Mouse (Mus musculus): Measurements from ENCODE around the gene Nudt6.

Nudt6 gene

DNA sequence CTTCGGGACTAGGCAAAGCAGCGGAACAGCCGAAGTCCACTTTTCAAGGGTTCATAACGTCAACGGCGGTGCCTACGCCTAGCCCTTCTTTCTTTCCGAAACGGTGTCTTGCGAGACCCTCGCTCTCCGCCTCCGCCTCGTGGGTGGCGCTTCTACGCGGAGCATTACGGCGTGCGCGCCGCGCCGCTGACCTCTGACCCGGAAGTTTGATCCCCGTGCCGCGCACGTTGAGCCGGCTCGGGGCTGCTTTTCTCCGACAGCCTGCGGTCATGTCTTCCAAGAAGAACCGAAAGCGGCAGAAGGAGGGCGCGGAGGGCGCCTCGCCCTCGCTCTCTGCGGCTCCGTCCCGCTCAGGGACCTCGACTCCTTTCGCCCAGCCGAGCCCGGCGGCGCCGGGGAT, at the start of gene Nudt6:
Nudt6 (minus strand) TSS at position 140 of the 400 bp plus-strand sequence.
- DNase-seq (ENCODE audit: low spot score), result peak; percentile 93

DNA sequence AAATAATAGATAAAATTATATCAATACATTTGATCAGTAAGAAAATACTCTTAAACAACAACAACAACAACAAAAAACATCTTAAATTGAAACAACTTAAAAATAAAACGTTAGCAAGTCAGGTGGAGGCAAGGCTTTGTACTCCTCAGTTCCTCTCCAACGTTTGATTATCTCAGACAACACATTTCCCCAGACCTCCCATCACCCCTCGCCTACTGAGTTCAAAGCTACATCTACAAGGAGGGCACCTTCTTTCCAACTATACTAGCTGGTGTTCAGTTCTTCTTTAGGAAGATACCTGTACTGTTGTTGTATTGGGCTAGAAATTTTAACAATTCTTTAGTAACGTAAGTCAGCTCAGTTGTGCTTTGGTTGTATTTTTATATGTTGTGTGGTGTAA, 49.3 kb upstream of the Nudt6 start:
- DNase-seq (ENCODE audit: low spot score), result no peak

DNA sequence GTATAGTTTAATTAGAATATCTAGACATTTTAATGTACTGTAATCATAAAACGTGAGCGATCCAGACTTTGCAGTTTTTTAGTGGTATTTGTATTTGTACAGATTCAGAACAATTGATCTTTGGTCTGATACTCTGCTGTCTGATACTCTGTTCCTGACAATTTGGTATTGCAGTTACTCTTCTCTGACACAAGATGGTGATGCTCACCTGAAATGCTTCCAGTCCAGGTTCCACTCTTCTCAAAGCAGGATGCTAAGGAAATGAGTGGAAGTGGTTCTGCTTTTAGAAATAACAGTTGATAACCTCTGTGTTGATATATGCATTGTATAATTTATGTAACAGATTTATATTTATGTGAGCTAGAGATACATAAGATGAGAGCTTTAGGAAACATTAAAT, 48.2 kb upstream of the Nudt6 start:
- peak; percentile 44 for DNase-seq (ENCODE audit: low spot score)

DNA sequence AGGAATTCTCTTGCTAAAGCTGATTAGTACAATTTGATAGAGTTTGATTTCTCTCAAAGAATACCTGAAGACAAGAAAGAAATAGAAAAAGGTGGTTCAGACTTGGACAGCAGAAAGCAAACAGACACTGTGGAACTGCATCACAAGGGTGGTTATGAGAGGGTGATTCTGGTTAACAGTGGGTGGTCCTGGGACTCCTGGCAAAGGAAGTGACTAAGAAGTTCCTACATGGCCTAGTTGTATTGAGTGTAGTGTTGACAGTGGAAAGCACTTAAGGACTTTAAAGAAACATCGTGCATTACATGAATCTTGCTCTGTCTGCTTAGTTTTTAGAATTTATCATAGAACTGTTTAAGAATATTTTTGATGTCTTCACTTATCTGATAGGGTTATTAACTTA, 36.0 kb upstream of the Nudt6 start:
- DNase-seq (ENCODE audit: low spot score), result no peak

DNA sequence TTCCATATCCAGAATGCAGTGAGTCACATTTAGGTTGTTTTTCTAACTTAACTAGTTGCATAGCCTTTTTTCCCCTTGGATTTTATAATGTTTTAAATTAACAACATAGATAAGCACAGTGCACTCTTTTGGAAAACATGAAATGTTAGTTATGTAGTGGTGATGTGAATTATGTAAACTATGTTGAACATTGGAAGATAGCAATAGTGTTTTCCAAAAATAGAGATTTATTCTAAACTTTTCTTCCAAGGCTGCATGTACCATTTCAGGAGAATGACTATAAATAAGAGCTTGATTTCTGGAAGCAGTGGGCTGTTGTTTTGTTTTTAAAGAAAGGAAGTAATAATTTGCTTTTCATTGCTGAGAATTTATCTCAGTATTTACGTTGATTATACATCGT, 23.4 kb upstream of the Nudt6 start:
- no peak for DNase-seq (ENCODE audit: low spot score)

DNA sequence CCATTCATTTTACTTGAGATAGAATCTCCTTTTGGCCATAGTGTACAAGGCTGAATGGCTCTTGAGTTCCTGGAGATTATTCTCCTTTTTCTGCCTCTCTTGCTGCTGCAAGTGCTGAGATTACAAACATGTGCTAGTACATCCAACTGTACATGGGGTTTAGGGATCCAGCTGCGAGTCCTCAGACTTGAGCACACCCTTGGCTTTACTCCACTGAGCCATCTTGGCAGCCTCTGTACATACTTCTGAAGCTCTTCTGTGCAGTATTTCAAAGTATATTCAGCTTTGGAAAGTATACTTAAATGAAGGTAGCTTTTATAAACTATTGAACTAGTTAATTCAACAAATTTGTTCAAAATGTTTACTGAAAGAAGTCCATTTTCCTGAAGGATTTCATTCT, 19.8 kb upstream of the Nudt6 start:
- peak; percentile 59 for DNase-seq (ENCODE audit: low spot score)

DNA sequence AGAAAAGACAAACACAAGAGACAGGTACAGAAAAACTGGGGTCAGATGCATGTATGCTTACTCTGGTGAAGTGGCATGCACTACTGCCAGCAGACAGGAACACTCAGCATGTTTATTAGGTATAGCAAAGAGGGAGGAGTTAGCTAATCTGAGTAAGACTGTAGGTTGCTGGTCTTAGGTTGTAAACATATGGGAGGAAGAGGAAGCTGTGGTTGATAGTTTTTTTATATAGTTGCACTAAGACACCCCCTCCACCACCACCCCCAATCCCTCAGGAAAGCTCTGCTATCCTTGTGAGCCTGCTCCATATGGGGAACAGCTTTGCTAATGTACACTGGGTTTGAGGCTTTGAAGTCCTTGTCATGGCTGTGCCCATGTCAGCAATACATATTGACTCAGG, 10.3 kb upstream of the Nudt6 start:
- no peak for DNase-seq (ENCODE audit: low spot score)

DNA sequence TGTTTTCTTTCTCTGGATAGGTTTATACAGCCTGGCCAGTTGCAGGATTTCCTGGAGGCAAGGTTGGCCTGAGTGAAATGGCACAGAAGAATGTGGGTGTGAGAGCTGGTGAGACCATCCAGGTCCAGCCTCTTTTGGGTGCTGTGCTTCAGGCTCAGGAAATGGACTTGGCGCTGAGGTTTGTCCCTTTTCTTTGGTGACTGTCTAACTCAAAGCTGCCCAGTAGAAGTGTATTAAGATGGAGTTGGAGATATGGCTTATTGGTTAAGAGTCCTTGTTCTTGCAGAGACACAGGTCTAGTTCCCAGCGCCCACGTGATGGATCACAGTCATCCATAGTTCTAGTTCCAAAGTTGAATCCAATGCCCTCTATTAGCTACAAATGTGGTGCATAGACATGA, 6.1 kb upstream of the Nudt6 start:
- no peak for DNase-seq (ENCODE audit: low spot score)

DNA sequence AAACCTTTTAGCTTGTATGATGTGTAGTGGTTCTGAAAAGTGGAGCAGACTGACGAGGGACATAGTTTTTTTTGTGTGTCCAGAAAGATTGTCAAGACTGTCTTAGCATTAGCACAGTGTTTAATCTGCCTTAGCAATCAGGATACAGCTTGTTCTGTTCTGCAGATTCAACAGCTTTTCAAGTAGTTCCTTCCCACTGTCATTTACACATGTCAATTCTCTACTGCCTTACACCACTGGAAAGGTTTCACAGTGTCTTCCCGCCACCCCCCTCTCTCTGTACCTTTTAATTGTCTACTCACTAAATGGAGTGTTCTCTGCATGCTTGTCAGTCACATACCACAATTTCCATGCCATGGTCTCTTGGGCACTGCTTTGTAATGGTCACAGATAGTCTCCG, 1.2 kb upstream of the Nudt6 start:
- peak; percentile 60 for DNase-seq (ENCODE audit: low spot score)

DNA sequence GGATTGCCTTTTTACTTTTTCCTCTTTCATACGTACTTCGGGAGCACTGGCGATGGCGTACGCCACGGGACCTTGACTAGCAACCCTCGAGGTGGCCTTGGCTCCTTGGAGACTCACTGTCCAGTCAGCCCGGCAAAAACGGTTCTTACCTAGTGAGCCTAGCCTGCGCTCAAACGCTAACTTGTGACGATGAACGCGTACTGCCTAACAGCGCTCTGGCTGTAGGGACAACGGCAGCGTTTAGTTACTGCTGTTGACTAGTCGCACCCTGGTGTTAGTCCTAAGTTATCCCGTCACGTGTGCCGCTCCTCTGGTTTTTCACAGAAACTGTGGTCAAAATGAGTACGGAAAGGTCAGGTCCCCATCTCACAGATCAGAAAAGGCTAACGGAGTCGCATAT, 630 bp upstream of the Nudt6 start:
- no peak for DNase-seq (ENCODE audit: low spot score)

DNA sequence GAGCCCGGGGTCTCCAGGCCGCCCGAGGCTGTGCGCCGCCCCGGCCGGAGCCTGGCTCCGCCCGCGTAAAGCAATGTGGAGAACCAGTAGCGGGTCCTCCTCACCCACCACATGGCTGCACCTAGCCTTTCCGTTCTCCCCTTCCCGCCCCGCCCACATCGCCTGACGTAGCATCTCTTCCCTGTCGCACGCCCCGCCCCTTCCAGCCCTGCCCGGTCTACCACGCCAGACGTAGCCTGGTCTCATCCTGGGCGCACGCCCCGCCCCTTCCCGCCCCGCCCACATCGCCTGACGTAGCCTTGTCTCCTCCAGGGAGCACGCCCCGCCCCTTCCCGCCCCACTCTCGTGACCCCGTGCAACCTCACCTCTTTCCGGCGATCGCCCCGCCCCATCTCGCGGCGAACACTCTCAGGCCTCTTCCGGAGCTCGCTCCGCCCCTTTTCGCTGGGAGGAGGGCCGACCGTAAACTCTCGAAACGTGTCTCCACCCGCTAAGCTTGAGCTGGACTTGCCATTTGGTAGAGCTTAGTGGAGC, 486 bp downstream of the Nudt6 start, which contains the start of gene Spata5:
Spata5 (plus strand) TSS at position 439 of the 534 bp plus-strand sequence.
- peak; percentile 100 for DNase-seq (ENCODE audit: low spot score)

DNA sequence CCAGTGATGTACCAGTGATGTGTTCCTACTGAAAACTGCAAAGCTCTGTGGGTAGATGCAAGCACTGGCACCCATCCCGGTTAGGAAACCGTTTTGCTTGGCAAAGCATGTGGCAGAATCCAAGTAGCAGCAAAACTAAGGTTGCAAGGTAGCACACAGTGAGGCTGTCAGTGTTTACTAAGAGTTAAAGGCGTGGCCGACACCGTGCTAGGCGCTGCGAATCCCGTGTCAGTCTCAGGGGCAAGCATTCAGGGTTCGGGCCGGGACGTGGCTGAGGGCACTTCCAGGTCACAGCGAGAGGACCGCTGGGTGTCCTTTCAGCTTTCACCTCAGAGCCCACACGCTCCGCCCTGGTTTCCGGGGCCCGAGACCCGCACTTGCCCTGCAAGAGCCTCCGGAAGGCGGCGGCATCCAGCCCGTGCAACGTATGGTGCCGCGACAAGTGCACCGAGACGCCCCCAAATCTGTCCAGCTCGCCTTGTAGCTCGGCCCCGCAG, 1.0 kb downstream of the Nudt6 start:
- DNase-seq (ENCODE audit: low spot score), result peak; percentile 85

DNA sequence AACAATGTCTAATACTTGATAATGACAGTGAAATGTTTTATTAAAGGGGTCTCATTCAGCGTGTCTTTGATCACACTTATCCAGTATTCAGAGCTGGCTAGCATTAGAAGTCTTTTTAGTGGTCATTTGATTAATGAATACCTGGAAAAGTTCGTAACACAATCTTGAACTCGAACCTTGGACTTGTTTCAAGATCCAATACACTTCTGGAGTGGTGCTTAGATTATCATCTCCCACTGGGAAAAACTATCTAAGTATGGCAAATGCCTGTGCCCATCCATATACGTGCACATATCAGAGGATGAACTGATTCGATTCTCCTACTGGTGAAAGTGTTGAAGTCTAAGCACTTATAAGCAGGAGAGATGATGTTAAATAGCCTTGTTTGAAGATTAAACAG, 1.7 kb downstream of the Nudt6 start:
- no peak for DNase-seq (ENCODE audit: low spot score)

DNA sequence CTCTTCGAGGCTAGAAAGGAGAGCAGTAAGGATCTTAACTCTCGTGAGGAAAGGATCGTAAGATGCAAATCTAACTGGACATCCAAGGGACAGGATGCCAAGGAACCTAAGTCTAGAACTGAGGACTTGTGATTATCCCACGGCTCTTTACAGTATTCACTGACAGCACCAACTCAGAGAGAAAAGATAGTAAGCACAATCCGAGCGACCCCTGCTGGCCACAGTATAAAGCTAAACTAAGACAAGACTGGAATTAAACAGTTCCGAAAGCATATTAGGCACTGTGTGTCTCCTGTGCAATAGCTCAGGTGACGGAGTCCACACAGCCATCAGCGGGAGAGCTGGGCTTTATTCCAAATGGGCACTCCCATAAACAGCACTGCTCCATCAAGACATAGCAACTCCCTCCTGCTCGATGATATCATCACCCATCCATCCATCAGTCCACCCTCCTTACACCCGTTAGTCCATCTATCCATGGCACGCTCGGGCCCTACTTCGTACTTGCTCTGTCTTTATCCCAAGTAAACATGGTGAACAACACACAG, 5.5 kb downstream of the Nudt6 start:
- DNase-seq (ENCODE audit: low spot score), result peak; percentile 96

DNA sequence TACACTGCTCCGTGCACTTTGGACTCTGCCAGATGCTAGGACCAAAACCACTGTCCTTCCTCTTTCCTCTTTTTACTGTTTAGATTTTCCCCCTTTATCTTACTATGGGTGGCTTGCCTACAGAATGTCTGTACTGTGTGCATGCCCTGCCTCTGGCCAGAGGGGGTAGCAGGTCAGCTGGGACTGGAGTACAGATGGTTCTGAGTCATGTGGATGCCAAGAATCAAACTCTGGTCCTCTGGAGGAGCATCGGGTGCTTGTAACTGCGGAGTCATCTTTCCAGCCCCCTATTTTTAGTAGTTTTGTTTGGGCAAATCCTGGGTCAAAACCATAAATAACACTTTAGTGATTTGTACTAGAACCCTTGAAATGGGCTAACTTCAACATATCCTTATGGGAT, 6.6 kb downstream of the Nudt6 start:
- peak; percentile 71 for DNase-seq (ENCODE audit: low spot score)

DNA sequence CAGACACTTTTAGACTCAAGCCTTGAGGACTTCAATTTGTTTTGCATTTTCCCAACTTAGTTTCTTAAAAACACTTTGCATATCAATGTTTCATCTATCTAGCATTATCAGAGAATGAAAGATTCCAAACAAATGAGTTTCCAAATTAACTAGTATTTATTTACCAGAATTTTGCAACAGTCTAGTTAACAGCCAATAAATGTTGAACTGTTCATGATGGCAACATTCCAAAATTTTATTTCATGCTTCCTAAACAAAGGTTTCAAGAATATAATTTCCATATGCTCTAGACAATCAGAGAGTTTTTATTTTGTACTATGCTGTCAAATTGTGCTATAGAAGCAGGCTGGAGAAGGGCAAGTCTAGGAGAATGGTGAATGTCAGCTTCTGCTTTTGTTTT, 12.4 kb downstream of the Nudt6 start:
- DNase-seq (ENCODE audit: low spot score), result no peak

DNA sequence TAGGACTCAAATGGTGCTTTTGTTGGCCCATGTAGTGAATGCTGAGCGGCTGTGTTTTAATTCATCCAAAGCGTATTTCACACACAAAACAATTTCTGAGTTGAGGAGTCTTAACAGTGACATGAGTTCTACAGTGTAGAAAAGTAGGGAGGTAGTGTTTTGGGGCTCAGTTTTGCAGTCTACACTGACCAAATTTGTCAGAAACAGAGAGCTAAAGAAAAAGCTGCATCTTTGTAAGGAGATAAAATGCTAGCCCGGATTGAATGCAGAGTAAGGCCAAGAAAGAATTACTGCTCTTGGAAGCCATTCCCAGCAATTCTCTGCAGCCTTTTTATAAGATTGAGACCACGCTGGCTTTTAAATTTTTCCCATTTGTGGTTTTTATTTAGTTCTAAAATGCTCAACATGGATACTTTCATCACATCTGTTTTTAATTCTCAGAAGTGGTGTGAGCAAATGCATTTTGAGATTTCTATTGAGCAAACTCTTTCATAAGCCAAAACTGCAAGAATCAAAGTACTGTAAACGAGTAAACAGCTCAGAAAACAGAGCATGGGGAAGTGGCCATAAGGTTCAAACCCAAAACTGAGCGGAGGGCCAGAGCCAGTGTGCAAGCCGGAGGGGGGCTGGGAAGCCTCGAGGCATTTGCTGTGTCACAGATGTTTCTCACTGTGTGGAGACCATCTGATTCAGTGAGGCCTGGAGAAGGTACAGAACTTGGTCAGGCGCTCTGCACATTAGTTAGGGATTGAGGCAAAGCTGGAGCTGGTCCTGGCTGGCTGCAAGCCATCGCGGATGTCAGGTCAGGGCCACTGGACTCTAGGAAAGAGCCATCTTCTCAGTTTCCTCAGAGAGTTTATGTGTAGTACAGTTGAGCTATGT, 18.0 kb downstream of the Nudt6 start:
- DNase-seq (ENCODE audit: low spot score), result peak; percentile 99

DNA sequence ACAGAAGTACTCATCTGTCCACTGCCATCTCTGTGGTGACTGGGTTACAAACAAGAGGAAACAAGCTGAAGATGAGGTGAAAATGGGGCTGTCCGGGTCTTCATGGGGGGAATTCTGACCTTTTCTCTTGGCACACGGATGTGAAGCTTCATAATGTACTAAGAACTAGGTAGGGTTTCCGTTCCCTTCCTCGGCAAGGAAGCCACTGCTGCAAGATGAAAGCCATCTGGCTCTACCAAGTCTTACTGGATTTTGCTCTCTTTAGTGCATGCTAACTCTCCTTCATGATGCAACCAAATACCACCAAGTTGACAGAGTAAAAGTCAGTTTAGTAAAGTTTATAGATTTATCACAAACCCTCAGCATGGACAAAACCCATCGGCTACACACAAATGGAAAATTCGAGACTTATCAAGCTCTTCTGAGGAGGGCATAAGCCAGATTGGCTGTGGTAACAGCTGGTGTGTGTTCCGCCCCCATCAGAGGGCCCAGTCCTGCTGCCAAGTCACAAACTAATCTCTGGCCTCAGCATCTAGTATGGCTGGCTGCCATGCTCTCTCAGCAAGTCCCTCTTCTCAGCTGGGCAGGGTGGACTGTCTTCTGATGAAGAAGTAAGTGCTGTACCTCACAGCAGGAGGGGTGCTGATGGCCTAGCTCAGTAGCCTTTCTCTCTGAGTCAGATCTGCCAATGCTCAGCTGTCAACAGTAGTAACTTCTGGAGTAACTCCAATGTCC, 21.2 kb downstream of the Nudt6 start:
- peak; percentile 88 for DNase-seq (ENCODE audit: low spot score)

DNA sequence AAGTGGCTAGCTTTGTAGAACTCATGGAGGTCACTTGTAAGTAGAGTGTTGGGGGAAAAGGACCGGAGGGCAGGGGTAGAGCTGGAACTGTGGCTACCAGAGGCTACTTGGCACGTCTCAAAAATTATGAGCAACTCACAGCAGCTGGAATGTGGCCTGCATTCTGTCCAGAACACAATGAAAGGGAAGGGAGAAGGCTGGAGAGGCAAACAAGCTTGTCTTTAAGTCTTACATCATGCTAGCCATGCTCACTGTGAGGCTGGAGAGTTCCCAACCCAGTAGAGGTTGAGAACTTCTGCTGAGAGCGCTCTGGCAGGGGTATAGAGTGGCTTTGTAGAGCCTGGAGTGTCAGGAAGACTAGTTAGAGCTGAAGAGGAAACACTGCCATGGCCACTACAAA, 22.4 kb downstream of the Nudt6 start:
- peak; percentile 91 for DNase-seq (ENCODE audit: low spot score)

DNA sequence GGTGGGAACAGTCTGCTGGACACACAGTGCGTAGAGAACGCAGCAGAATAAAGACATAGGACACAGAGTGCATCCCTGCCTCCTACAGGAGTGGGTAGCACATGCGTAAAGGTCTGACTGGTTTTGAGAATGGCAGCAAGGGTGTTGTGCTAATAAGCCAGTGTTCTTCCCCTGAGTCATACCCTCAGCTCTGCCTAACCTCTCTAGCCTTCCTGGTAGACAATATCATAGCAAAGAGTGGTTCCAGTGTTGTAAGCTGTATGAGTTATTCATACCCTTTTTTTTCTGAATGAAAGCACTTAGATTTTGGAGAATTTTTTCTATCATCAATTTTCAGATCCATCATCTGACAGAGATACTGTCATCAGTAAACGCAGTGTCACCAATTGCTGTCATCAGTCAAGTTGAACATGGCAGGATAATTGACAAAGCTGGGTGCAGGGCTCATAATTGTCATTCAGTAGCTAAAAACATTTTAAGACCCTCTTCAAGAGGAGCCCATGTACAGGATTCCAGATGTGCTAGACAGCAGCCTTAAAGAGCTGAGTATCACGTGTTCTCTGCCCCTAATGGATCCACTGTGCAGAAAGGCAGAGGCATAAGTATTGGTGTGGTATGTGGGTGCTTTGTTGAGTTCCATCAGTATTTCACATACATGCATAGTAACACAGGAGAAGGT, 22.9 kb downstream of the Nudt6 start:
- no peak for DNase-seq (ENCODE audit: low spot score)

DNA sequence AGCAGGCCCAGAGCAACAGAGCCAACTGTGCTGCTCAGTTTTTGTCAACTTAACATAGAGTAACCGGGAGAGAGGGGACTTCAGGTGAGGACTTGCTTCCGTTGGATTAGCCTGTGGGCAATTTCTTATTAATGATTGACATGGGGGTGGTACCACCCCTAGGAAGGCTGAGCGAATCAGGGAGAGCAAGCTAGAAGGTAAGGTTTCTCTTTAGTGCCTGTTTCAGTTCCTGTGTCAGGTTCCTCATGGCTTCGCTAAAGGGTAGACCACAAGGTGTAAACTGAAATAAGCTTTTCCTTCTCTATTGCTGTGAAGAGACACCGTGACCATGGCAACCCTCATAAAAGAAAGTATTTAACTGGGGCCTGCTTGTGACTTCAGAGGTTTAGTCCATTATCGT, 32.7 kb downstream of the Nudt6 start:
- DNase-seq (ENCODE audit: low spot score), result no peak

Measured in adipocyte (in vitro differentiated cells).